Mouse (Mus musculus) liver, embryonic 14.5 days (tissue): ENCODE measurements around the gene Trmt61a. TPM values are rescaled to one million over a fixed set of nuclear protein-coding genes. Genes with fewer than 3 reads are reported as not detected.

ENCODE experiments used
- ATAC-seq: fragments of 200-750 bp; cut with Nextera tagmentation; 2 replicates; pipeline ENCODE4 v1.8.0; 2017; ENCODE audit warnings: moderate number of reproducible peaks, mild to moderate bottlenecking, moderate library complexity; ENCODE audit not compliant: insufficient read depth
- DNase-seq, 3 experiments: peaks; one replicate each; pipeline ENCODE4 v3.0.0-alpha.2; 2012 to 2013; ENCODE audit warnings: low read depth in 3 of 3, low spot score in 3 of 3
- H3K27ac ChIP-seq: fragments of 300-500 bp; sonication (generic); 2 replicates; pipeline ENCODE4 v1.5.1; 2014; ENCODE audit warnings: moderate library complexity, mild to moderate bottlenecking, control low read depth, inconsistent platforms
- H3K27me3 ChIP-seq: fragments of 300-500 bp; sonication (generic); 2 replicates; pipeline ENCODE4 v1.6.1; 2014; ENCODE audit warnings: mild to moderate bottlenecking, low read length, moderate library complexity; ENCODE audit not compliant: control insufficient read depth, insufficient read depth
- H3K36me3 ChIP-seq: fragments of 300-500 bp; sonication (generic); replicated peaks from 2 replicates; pipeline ENCODE4 v1.6.1; 2014; ENCODE audit warnings: low read depth; ENCODE audit not compliant: control insufficient read depth, insufficient read depth
- H3K4me1 ChIP-seq, 2 experiments: fragments of 200-500 bp in 1 of 2; fragments of 300-500 bp in 1 of 2; sonication (generic) in 1 of 2; replicated peaks; 2 replicates each; pipeline ENCODE4 v1.6.1; 2012 to 2014; ENCODE audit warnings: antibody characterized with exemption in 1 of 2, inconsistent platforms in 1 of 2, low read length in 1 of 2; ENCODE audit not compliant: control insufficient read depth in 2 of 2, insufficient read depth in 2 of 2
- H3K4me2 ChIP-seq: fragments of 300-500 bp; sonication (generic); 2 replicates; pipeline ENCODE4 v1.6.1; 2014; ENCODE audit warnings: low read depth, mild to moderate bottlenecking, control low read depth, moderate library complexity
- H3K4me3 ChIP-seq, 2 experiments: fragments of 200-500 bp in 1 of 2; fragments of 300-500 bp in 1 of 2; sonication (generic) in 1 of 2; 2 replicates each; pipeline ENCODE4 v1.5.1; 2012 to 2014; ENCODE audit warnings: low read depth in 2 of 2, low read length in 2 of 2, mild to moderate bottlenecking in 2 of 2, control low read depth in 1 of 2, inconsistent platforms in 1 of 2, moderate library complexity in 1 of 2; ENCODE audit not compliant: insufficient read depth in 1 of 2
- H3K9ac ChIP-seq: fragments of 300-500 bp; sonication (generic); replicated peaks from 2 replicates; pipeline ENCODE4 v1.6.1; 2014; ENCODE audit warnings: mild to moderate bottlenecking, control low read depth, moderate library complexity
- H3K9me3 ChIP-seq: fragments of 300-500 bp; sonication (generic); 2 replicates; pipeline ENCODE4 v1.6.1; 2016; ENCODE audit warnings: low read length, mixed read lengths; ENCODE audit not compliant: control insufficient read depth
- CTCF ChIP-seq: IDR thresholded peaks from 2 replicates; pipeline ENCODE4 v1.5.1; 2016; ENCODE audit warnings: antibody characterized with exemption, low read depth, control low read depth
- EP300 ChIP-seq: IDR thresholded peaks from 2 replicates; pipeline ENCODE4 v1.6.1; 2016; ENCODE audit warnings: antibody characterized with exemption, low read depth
- WGBS: fragments of 180-500 bp; shearing (Covaris S2); extraction: QIAGEN DNeasy Blood & Tissue Kit; methylation state at CpG from one replicate; pipeline ENCODE4 v1.1.7; 2014; ENCODE audit not compliant: insufficient replicate concordance; 5-methylcytosine and 5-hydroxymethylcytosine counted together
- polyA plus RNA-seq, 2 experiments: library from polyadenylated mRNA; depleted of rRNA in 1 of 2; stranded (reverse) in 1 of 2; unstranded in 1 of 2; fragments of >200 nt; fragmentation: Nextera tagmentation in 1 of 2; extraction: Ambion mirVana in 1 of 2; gene quantifications; 2 replicates each; pipeline versions ENCODE4 v1.2.1 to v1.2.3; 2012 to 2014

The Trmt61a gene
- polyA plus RNA-seq, 2 experiments, result 3.3 to 19.3 TPM

DNA sequence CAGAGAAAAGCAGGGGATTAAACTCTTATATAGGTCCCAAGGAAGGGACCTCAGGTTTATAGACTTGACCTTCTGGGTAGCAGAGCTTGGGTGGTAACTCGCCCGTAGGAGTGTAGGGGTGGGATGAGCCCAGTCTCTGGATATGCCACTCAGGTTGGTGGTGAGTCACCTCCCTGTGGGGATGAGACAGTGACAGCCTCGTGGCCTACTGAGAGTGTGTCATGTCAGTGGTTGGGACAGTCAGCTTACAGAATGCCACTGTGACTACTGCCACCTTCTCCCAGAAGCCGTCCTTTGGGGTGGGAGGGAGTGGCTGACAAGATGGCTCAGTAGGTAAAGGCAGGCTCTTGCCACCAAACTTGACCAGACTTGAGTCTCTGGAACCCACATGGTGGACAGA is 8.5 kb downstream of the Trmt61a start:
- WGBS, result 51% methylated on average over 4 of the region's 4 CpGs
- no peaks in the 10 kb centered on the region for H3K9me3 ChIP-seq
- no peak overlapping the region for H3K4me3 ChIP-seq
- H3K27me3 ChIP-seq, result no peaks in the 10 kb centered on the region
- TF ChIP-seq EP300, result no peak
- no peaks in the 10 kb centered on the region for H3K4me1 ChIP-seq
- no peak overlapping the region for H3K27ac ChIP-seq
- H3K9ac ChIP-seq, result no peak overlapping the region
- ATAC-seq (no peak), DNase-seq (no peak)
- H3K36me3 ChIP-seq, result no peaks in the 10 kb centered on the region
- H3K4me2 ChIP-seq, result no peak overlapping the region

DNA sequence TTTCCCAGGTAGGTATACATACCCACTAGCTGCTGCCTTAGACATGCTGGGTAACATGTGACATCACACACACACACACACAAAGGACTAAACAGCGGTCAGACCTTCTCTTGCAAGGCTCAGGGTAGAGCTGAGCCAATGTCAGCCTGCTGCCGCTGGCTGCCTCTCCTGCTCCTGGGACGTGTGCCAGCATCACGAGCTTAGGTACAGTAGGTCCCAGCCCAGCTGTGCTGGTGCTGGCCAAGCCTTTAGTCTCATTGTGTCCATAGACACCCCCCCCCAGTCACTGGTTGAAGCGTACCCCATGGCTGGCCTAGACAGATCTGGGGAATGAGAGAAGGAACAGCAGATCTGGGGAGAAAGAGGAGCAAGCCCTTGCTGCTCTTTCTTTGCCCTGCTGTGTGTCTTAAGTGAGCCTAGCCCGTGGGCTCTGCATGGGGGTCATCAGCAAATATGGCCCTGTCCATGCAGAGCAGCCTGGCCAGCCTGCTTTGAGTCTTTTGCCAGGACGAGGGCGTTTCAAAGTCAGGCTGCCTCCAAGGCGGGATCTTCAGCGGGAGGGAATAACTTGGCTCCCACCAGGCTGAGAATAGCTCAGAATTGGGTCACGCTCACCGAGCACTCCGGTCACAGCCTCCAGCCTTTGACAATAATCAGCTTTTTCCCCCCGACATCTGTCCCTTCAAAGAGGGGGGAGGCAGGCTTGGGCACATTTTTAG is 9.6 kb downstream of the Trmt61a start:
- Histone ChIP-seq H3K4me2 (no peak overlapping the region), H3K27ac (no peak overlapping the region), H3K4me3 (no peak overlapping the region), H3K27me3 (no peaks in the 10 kb centered on the region), H3K9me3 (no peaks in the 10 kb centered on the region), H3K4me1 (no peaks in the 10 kb centered on the region), H3K9ac (no peak overlapping the region), H3K36me3 (no peaks in the 10 kb centered on the region)
- 44% methylated on average over 14 of the region's 14 CpGs for WGBS
- no peak for TF ChIP-seq EP300
- TF ChIP-seq CTCF, result no peak
- DNase-seq (no peak), ATAC-seq (no peak)

DNA sequence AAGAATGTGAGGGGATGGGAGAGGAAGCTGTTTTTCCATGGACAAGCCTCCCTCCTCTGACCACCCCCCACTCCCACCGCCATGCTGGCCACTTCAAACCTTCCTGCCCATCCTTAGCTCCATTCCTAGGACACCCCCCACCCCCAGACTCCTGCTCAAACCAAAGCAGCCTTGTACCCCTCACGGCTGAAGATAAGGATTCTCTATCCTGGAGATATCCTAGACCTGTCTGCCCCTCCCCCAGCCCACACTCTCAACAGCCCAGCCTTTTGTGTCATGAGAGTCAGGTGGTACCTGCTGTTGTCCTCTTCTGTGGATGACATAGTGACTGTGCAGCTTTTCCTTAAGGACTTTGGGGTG is 10.1 kb downstream of the Trmt61a start:
- H3K9ac ChIP-seq, result no peak overlapping the region
- WGBS, result 23% methylated on average over 2 of the region's 2 CpGs
- DNase-seq (no peak), ATAC-seq (no peak)
- H3K27ac ChIP-seq, result no peak overlapping the region
- no peak overlapping the region for H3K4me3 ChIP-seq
- TF ChIP-seq CTCF, result no peak
- no peak for TF ChIP-seq EP300
- H3K36me3 ChIP-seq, result no peaks in the 10 kb centered on the region
- H3K27me3 ChIP-seq, result no peaks in the 10 kb centered on the region
- H3K9me3 ChIP-seq, result no peaks in the 10 kb centered on the region
- H3K4me1 ChIP-seq, result peaks cover 0 to 2% of the 10 kb centered on the region in 2 experiments; a peak in 1 of 4 replicates
- H3K4me2 ChIP-seq, result no peak overlapping the region

DNA sequence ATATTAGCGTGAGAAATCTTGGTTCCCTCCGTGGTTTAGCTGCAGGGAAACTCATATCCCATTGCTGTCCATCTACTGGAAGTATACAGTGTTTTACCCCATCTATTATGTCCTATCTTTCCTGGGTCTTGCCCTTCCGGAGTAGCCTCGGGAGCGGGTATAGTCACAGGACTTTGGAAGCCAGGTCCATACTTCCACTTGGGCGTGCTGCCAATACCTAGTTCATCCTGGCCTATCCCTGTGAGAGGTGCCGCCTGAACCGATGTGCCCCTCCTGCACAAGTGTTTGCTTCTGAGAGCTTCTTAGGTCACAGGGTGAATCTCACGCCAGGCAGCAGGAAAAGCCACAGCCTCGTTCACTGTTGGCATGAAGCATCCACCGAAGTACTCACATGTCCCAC is 11.5 kb downstream of the Trmt61a start:
- H3K9ac ChIP-seq, result no peak overlapping the region
- no peak overlapping the region for H3K4me2 ChIP-seq
- H3K4me3 ChIP-seq, result no peak overlapping the region
- H3K27ac ChIP-seq, result no peak overlapping the region
- no peaks in the 10 kb centered on the region for H3K9me3 ChIP-seq
- no peak for ATAC-seq
- peaks cover 2 to 14% of the 10 kb centered on the region in 2 experiments for H3K4me1 ChIP-seq
- no peaks in the 10 kb centered on the region for H3K27me3 ChIP-seq
- TF ChIP-seq CTCF (no peak), EP300 (no peak)
- WGBS, result 64% methylated on average over 11 of the region's 11 CpGs
- DNase-seq, result no peak
- no peaks in the 10 kb centered on the region for H3K36me3 ChIP-seq

DNA sequence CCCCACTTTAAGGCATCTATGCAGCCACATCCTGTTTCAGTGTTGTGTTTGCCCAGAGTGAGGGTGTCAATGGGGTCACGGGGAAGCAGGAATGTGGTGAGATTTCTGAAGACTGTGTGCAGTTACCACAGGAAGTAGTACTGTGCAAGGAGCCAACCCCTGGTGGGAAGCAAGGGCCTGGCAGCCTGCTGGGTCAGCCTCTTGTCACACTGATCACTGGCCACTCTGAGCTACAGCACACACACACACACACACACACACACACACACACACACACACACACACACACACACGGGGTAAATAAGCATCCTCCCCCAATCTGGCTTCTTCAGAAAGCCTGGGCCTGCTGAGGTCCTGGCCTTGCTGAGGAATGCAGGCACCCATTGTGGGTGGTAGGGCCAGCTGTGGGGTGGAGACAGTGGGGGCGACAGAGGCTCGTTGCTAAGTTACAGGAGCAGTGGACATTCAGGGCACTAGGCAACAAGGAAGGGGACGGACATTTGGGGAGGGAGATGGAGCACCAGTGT is 13.5 kb downstream of the Trmt61a start:
- DNase-seq, result no peak
- no peak overlapping the region for H3K9ac ChIP-seq
- no peaks in the 10 kb centered on the region for H3K36me3 ChIP-seq
- peaks cover 2 to 14% of the 10 kb centered on the region in 2 experiments for H3K4me1 ChIP-seq
- ATAC-seq, result no peak
- 23% methylated on average over 5 of the region's 5 CpGs for WGBS
- TF ChIP-seq CTCF (no peak), EP300 (no peak)
- no peak overlapping the region for H3K4me2 ChIP-seq
- no peaks in the 10 kb centered on the region for H3K27me3 ChIP-seq
- no peak overlapping the region for H3K27ac ChIP-seq
- H3K9me3 ChIP-seq, result no peaks in the 10 kb centered on the region
- H3K4me3 ChIP-seq, result no peak overlapping the region
